13 mouse cellular contexts compared by ENCODE assay signal in the genomic region with DNA sequence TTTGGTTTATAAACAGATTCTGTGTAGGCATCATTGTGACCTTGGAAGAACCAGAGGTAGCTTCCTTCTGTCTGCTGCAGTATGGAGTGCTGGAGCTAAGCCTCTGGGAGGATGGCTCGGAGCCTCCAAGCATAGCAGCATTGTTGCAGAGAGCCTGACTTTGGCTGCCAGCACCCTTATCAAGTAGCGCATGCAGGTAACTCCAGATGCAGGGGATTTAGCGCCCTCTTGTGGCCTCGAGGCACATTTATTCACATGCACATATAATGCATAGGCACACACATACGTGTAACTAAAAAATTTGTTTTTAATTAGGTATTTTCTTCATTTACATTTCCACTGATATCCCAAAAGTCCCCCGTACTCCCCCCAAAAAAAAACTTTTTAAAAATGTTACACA. TPM values are rescaled to one million over a fixed set of nuclear protein-coding genes. Genes with fewer than 3 reads are reported as not detected.
DNase-seq lines count a peak whose midpoint lies in the region; ATAC-seq and TF ChIP-seq lines count a peak whose summit lies in the region.
"Had no signal": no experiment of that assay in that cellular context is flagged by ENCODE, and none has a peak within 500 bp of the region (broad histone marks: within the 10 kb centered on the region; RNA-seq: fewer than 3 reads in every experiment).

No protein-coding gene starts in this region.

- no peaks in the 10 kb centered on the region for H3K36me3 ChIP-seq in lung, postnatal 0 days (ENCODE audit: insufficient read depth, low read length)
- 0 out of 2 replicates have a peak, but pooled peaks cover 3% of the 10 kb centered on the region for H3K36me3 ChIP-seq in forebrain, embryonic 15.5 days

- intact Hi-C loops in heart, postnatal 10 days (cut with DNase I) = no loop called here

- TF ChIP-seq CTCF in lung, postnatal 0 days (IDR thresholded peaks at IDR 0.05) = peak; percentile 43

- peak; percentile 55 for DNase-seq in heart, adult 11 months
- no peak for DNase-seq in heart, postnatal 10 days
- DNase-seq in lung, postnatal 0 days (ENCODE audit: low spot score) = no peak
- no peak for DNase-seq in lung, postnatal 14 days
- DNase-seq in MEL-GATA-1-ER (ENCODE audit: extremely low read depth, low read depth) = peak; percentile 5
- DNase-seq in naive thymus-derived CD4-positive, alpha-beta T cell, adult 2 months (ENCODE audit: low read depth) = peak; percentile 22
- DNase-seq in right cerebral cortex, postnatal 14 days = no peak
- DNase-seq: adrenal gland, postnatal 14 days; cerebellum, postnatal 14 days had no signal

- H3K4me3 ChIP-seq in lung, postnatal 0 days (ENCODE audit: low read depth, low read length) = no peak overlapping the region
- no peak overlapping the region for H3K4me3 ChIP-seq in forebrain, embryonic 15.5 days
- H3K4me3 ChIP-seq: heart, embryonic 10.5 days; neural tube, embryonic 13.5 days had no signal

- H3K9ac ChIP-seq in lung, postnatal 0 days (replicated peaks; ENCODE audit: low read depth) = no peak overlapping the region
- H3K9ac ChIP-seq in forebrain, embryonic 15.5 days (replicated peaks) = no peak overlapping the region
- H3K9ac ChIP-seq: neural tube, embryonic 13.5 days had no signal

- no peak for TF ChIP-seq EP300 in lung, postnatal 0 days (IDR thresholded peaks at IDR 0.05)

- no peak overlapping the region for H3K27ac ChIP-seq in lung, postnatal 0 days (ENCODE audit: low read length)
- no peak overlapping the region for H3K27ac ChIP-seq in forebrain, embryonic 15.5 days (replicated peaks)
- H3K27ac ChIP-seq: heart, embryonic 10.5 days; neural tube, embryonic 13.5 days had no signal

- WGBS in lung, postnatal 0 days = 90% methylated on average over 6 of the region's 6 CpGs
- 89% methylated on average over 6 of the region's 6 CpGs for WGBS in forebrain, embryonic 15.5 days

- ATAC-seq in lung, postnatal 0 days = no peak
- ATAC-seq in forebrain, embryonic 15.5 days (replicated peaks) = no peak

- H3K27me3 ChIP-seq in lung, postnatal 0 days (replicated peaks; ENCODE audit: insufficient read depth, low read length) = no peaks in the 10 kb centered on the region
- H3K27me3 ChIP-seq in forebrain, embryonic 15.5 days = no peaks in the 10 kb centered on the region
- H3K27me3 ChIP-seq: neural tube, embryonic 13.5 days had no signal

- H3K9me3 ChIP-seq in lung, postnatal 0 days (ENCODE audit: low read length) = no peaks in the 10 kb centered on the region
- no peaks in the 10 kb centered on the region for H3K9me3 ChIP-seq in forebrain, embryonic 15.5 days
- H3K9me3 ChIP-seq: heart, embryonic 10.5 days; neural tube, embryonic 13.5 days had no signal

- H3K4me1 ChIP-seq in lung, postnatal 0 days (ENCODE audit: insufficient read depth, low read depth, low read length) = no peaks in the 10 kb centered on the region
- peaks cover 6% of the 10 kb centered on the region for H3K4me1 ChIP-seq in forebrain, embryonic 15.5 days

- H3K4me2 ChIP-seq in lung, postnatal 0 days (replicated peaks; ENCODE audit: low read depth, low read length) = no peak overlapping the region
- H3K4me2 ChIP-seq in forebrain, embryonic 15.5 days (replicated peaks) = no peak overlapping the region
- H3K4me2 ChIP-seq: midbrain, embryonic 11.5 days; neural tube, embryonic 13.5 days had no signal

RNA-seq across cellular contexts. Expression of gene Slc10a7, which starts 52.5 kb away (rescaled TPM):
- 10 to 100 TPM; 10.7 to 11.7 TPM for total RNA-seq in heart, postnatal 10 days (2021)
- 10.9 and 13.8 TPM in 2 replicates for polyA plus RNA-seq in lung, postnatal 0 days (2015; fragmentation: Nextera tagmentation; extraction: Ambion mirVana)
- polyA plus RNA-seq in forebrain, embryonic 15.5 days (2015; fragmentation: Nextera tagmentation; extraction: Ambion mirVana) = 8.9 and 10.7 TPM in 2 replicates

RNA-seq across cellular contexts. Expression of gene Rbmxl1, which starts 52.9 kb away (rescaled TPM):
- 10 to 100 TPM; 32.5 to 35.8 TPM for total RNA-seq in heart, postnatal 10 days (2021)
- polyA plus RNA-seq in lung, postnatal 0 days (2015; fragmentation: Nextera tagmentation; extraction: Ambion mirVana) = 67.9 and 72.2 TPM in 2 replicates
- polyA plus RNA-seq in forebrain, embryonic 15.5 days (2015; fragmentation: Nextera tagmentation; extraction: Ambion mirVana) = 242 and 250 TPM in 2 replicates

Comparison
In these comparisons a context has a peak if more than half of its experiments do, and no peak if none do; other contexts are left out.
1. DNase-seq: peak in heart, adult 11 months (single experiment), MEL-GATA-1-ER (single experiment) and naive thymus-derived CD4-positive, alpha-beta T cell, adult 2 months (single experiment); none in heart, postnatal 10 days (0 of 2), lung, postnatal 0 days (single experiment), lung, postnatal 14 days (single experiment) and right cerebral cortex, postnatal 14 days (single experiment).